Mouse (Mus musculus): ENCODE measurements at regions not wholly inside any gene's neighbourhood (a gene's known extent, or its start where the extent isn't known, plus 50 kb on each side); places are given as distances from the start of the nearest gene placed in this dataset.

- DNase-seq = no peak
These were observed 54.0 kb upstream of the Nfe2l3 start for GRCm38 (mm10) chr6:51378436-51378835.

GRCm38 (mm10) chr6:51379074-51379473, 53.4 kb upstream of the Nfe2l3 start:
- no peak for DNase-seq

- DNase-seq = peak; percentile 68 to 73
These were observed 52.8 kb upstream of the Nfe2l3 start for GRCm38 (mm10) chr6:51379560-51380274.

- DNase-seq = no peak
These were observed 52.2 kb upstream of the Nfe2l3 start for GRCm38 (mm10) chr6:51380275-51380575.

- no peak for DNase-seq
These were observed 51.0 kb upstream of the Nfe2l3 start for GRCm38 (mm10) chr6:51381465-51381864.

Data from cerebellum, postnatal 36 days (tissue).